Mouse (Mus musculus) lung, adult 2 months (tissue): ENCODE data around the gene Aktip.

Source experiments
- CTCF ChIP-seq: fragments of 200-500 bp; IDR thresholded peaks from 2 replicates; pipeline ENCODE4 v1.5.1; 2011; ENCODE audit warnings: mild to moderate bottlenecking, low read length, control low read depth; ENCODE audit not compliant: insufficient read depth
- POLR2A ChIP-seq: fragments of 200-500 bp; IDR thresholded peaks from 2 replicates; pipeline ENCODE4 v1.6.1; 2011; ENCODE audit warnings: low read depth, mild to moderate bottlenecking, control low read depth, low read length, borderline replicate concordance; ENCODE audit errors: extremely low read depth

- TF ChIP-seq CTCF (no peak), POLR2A (no peak)
Observed at GRCm38 (mm10) chr8:91106271-91106670, 93.5 kb downstream of the Aktip start.
